In the genomic region with DNA sequence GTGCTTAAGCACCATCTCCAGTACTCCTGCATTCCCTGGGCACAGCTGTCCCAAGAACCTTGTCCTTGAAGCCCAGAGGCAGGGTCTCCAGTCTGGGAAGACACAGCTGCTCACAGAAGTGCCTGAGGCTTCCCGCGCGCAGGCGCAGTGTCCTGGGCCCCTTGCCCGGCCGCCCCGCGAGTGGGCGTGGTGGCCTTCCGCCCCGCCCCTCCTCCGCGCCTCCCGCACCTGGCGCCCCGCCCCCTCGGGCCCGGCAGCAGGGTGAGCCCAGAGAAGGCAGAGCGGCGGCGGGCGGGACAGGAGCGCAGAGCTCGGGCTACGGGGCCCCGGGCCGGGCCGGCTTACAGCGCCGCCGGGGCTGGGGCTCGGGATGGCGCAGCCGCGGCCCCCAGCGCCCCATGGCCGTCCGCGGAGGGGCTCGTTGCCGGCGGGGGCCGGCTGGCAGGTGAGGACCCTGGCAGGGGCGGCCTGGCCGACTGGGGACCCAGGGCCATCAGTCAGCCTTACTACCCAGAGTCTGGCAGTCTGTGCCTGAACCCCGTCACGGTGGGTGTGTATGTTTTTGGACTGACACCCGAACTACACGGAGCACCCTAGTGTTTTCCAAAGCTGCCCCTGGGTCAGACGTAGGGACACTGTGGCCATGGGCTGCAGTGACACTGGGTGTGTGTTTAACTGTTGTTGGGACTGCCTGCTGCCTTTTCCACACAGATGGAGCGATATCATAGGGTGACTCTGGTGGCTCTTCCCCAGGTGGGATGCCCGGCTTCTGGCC, we compare ENCODE assay signal across 9 mouse cellular contexts. TPM values are rescaled to one million over a fixed set of nuclear protein-coding genes. Genes with fewer than 3 reads are reported as not detected.
A peak's percentile ranks its signal among the peaks of the same experiment; 100 is the strongest.
DNase-seq lines count a peak whose midpoint lies in the region; ATAC-seq and TF ChIP-seq lines count a peak whose summit lies in the region.
"Had no signal": no experiment of that assay in that cellular context is flagged by ENCODE, and none has a peak within 500 bp of the region (broad histone marks: within the 10 kb centered on the region; RNA-seq: fewer than 3 reads in every experiment).

No protein-coding gene starts in this region.

- H3K27ac ChIP-seq in limb, embryonic 15.5 days, result no peak overlapping the region
- 0 out of 2 replicates have a peak overlapping the region, but pooled peaks have one; percentile 18 for H3K27ac ChIP-seq in midbrain, postnatal 0 days (ENCODE audit: low read depth, low read length)
- H3K27ac ChIP-seq in stomach, embryonic 14.5 days (ENCODE audit: low read length), result peak overlapping the region; percentile 81

- H3K9me3 ChIP-seq in limb, embryonic 15.5 days, result no peaks in the 10 kb centered on the region
- no peaks in the 10 kb centered on the region for H3K9me3 ChIP-seq in midbrain, postnatal 0 days (ENCODE audit: low read length)
- H3K9me3 ChIP-seq in stomach, embryonic 14.5 days (ENCODE audit: control insufficient read depth, low read depth, low read length), result no peaks in the 10 kb centered on the region
- H3K9me3 ChIP-seq: G1E had no signal

- peak; percentile 61 to 81 for DNase-seq in cerebellum, adult 18-20 months
- DNase-seq in cerebellum, adult 8-10 months, result no peak
- peak; percentile 59 to 72 for DNase-seq in cerebellum, postnatal 36 days
- peak; percentile 79 to 84 for DNase-seq in gastrocnemius, postnatal 36 days
- DNase-seq in induced T-regulatory cell, adult 2 months (ENCODE audit: low read depth), result peak; percentile 73
- peak; percentile 74 for DNase-seq in midbrain, postnatal 0 days (ENCODE audit: low spot score)

- no peak for TF ChIP-seq CTCF in midbrain, postnatal 0 days (IDR thresholded peaks at IDR 0.05)

- intact Hi-C loops in gastrocnemius, postnatal 36 days (cut with DNase I), result no loop called here

- peak overlapping the region; percentile 71 for H3K9ac ChIP-seq in limb, embryonic 15.5 days
- peak overlapping the region; percentile 59 for H3K9ac ChIP-seq in midbrain, postnatal 0 days (replicated peaks; ENCODE audit: low read length, poor library complexity, severe bottlenecking)
- H3K9ac ChIP-seq in stomach, embryonic 14.5 days (replicated peaks; ENCODE audit: low read depth, low read length), result peak overlapping the region; percentile 68

- 3% methylated on average over 42 of the region's 52 CpGs for WGBS in limb, embryonic 15.5 days
- 5% methylated on average over 43 of the region's 52 CpGs for WGBS in midbrain, postnatal 0 days
- WGBS in stomach, embryonic 14.5 days, result 5% methylated on average over 49 of the region's 52 CpGs

- peaks cover 28% of the 10 kb centered on the region for H3K4me1 ChIP-seq in limb, embryonic 15.5 days
- H3K4me1 ChIP-seq in midbrain, postnatal 0 days (ENCODE audit: insufficient read depth, low read length), result peaks cover 18% of the 10 kb centered on the region; the same call in 1 of the 2 replicates
- H3K4me1 ChIP-seq in stomach, embryonic 14.5 days (ENCODE audit: control insufficient read depth, insufficient read depth, low read length), result peaks cover 29% of the 10 kb centered on the region

- H3K36me3 ChIP-seq in limb, embryonic 15.5 days, result no peaks in the 10 kb centered on the region
- peaks cover 12% of the 10 kb centered on the region for H3K36me3 ChIP-seq in midbrain, postnatal 0 days (ENCODE audit: insufficient read depth, low read length)
- no peaks in the 10 kb centered on the region for H3K36me3 ChIP-seq in stomach, embryonic 14.5 days (ENCODE audit: control insufficient read depth, insufficient read depth, low read length)
- H3K36me3 ChIP-seq: G1E had no signal

- peak; percentile 83 for ATAC-seq in limb, embryonic 15.5 days (ENCODE audit: insufficient number of reproducible peaks, low FRiP score, low TSS enrichment, low read depth)
- peak; percentile 43 for ATAC-seq in midbrain, postnatal 0 days (ENCODE audit: low FRiP score)
- ATAC-seq in stomach, embryonic 14.5 days (ENCODE audit: insufficient number of reproducible peaks, insufficient read depth, low FRiP score, low read depth), result peak; percentile 87

- H3K4me3 ChIP-seq in limb, embryonic 15.5 days, result peak overlapping the region; percentile 62
- H3K4me3 ChIP-seq in midbrain, postnatal 0 days (ENCODE audit: low read depth, low read length), result peak overlapping the region; percentile 45
- H3K4me3 ChIP-seq in stomach, embryonic 14.5 days (ENCODE audit: low read depth, low read length), result peak overlapping the region; percentile 57

- 0 out of 2 replicates have a peak, but pooled peaks cover 4% of the 10 kb centered on the region for H3K27me3 ChIP-seq in limb, embryonic 15.5 days
- no peaks in the 10 kb centered on the region for H3K27me3 ChIP-seq in midbrain, postnatal 0 days (ENCODE audit: insufficient read depth, low read length)
- no peaks in the 10 kb centered on the region for H3K27me3 ChIP-seq in stomach, embryonic 14.5 days (ENCODE audit: control insufficient read depth, insufficient read depth, low read length)

- H3K4me2 ChIP-seq in limb, embryonic 15.5 days, result peak overlapping the region; percentile 91
- H3K4me2 ChIP-seq in midbrain, postnatal 0 days (ENCODE audit: low read depth, low read length, poor library complexity, severe bottlenecking), result peak overlapping the region; percentile 86
- H3K4me2 ChIP-seq in stomach, embryonic 14.5 days (replicated peaks; ENCODE audit: low read depth, low read length), result peak overlapping the region; percentile 82

RNA-seq across cellular contexts. Expression of a gene that starts 42.9 kb away (rescaled TPM):
- 10 to 100 TPM in 1 of 2 experiments, 1 to 10 TPM in 1; 5.4 to 10.7 TPM for total RNA-seq in gastrocnemius, postnatal 36 days (2021)
- polyA plus RNA-seq in limb, embryonic 15.5 days (2015; fragmentation: Nextera tagmentation; extraction: Ambion mirVana), result 7.7 TPM in 2 replicates
- total RNA-seq in midbrain, postnatal 0 days (2014; rRNA removed), result 232 and 270 TPM in 2 replicates
- 115 and 123 TPM in 2 replicates for polyA plus RNA-seq in midbrain, postnatal 0 days (2015; fragmentation: Nextera tagmentation; extraction: Ambion mirVana)
- 17.5 and 24.6 TPM in 2 replicates for polyA plus RNA-seq in stomach, embryonic 14.5 days (2014; fragmentation: Nextera tagmentation; extraction: Ambion mirVana)
- total RNA-seq: G1E had no signal
- polyA plus RNA-seq: G1E had no signal
